Mouse (Mus musculus): ENCODE measurements at regions not wholly inside any gene's neighbourhood (a gene's known extent, or its start where the extent isn't known, plus 50 kb on each side); places are given as distances from the start of the nearest gene placed in this dataset.

DNA sequence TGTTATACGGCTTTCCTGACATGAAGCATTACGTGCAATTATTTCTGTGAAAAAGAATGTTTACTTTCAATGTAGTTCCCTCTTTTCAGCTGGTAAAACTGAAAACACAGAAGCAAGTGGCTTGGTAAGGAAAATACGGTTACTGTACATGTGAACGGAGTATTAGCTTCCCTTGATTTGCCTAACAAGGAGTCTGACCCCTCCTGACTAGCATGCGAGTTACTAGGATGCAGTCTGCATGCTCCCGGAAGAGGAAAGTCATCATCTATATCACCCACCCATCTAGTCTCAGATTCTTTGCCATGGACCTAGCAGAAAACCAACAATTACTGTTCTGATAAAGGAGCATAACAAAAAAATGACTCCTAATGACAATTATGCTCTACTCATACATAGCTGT, 611.5 kb downstream of the Slc22a22 start:
- Histone ChIP-seq H3K9me3 (ENCODE audit: control insufficient read depth, insufficient read depth, low read depth, low read length) (no peaks in the 10 kb centered on the region), H3K4me1 (ENCODE audit: control insufficient read depth in 2 of 2, insufficient read depth in 2 of 2, low read length in 2 of 2, poor library complexity in 1 of 2) (no peaks in the 10 kb centered on the region), H3K9ac (ENCODE audit: insufficient read depth, low read depth, low read length, poor library complexity, severe bottlenecking) (no peak overlapping the region), H3K36me3 (ENCODE audit: control insufficient read depth, insufficient read depth, low read length, poor library complexity, severe bottlenecking) (no peaks in the 10 kb centered on the region), H3K27ac (ENCODE audit: insufficient read depth, low read depth, low read length, poor library complexity, severe bottlenecking) (no peak overlapping the region), H3K4me3 (ENCODE audit: insufficient read depth in 1 of 2, low read depth in 1 of 2, low read length in 2 of 2, poor library complexity in 1 of 2, severe bottlenecking in 1 of 2) (no peak overlapping the region)
- no peak for DNase-seq (ENCODE audit: low read depth, low spot score)
- TF ChIP-seq ZC3H11A (IDR thresholded peaks at IDR 0.05; ENCODE audit: borderline replicate concordance, low read depth, low read length), result no peak
- no peak for TF ChIP-seq HCFC1 (IDR thresholded peaks at IDR 0.05; ENCODE audit: borderline replicate concordance, insufficient read depth, low read length)
- no peak for TF ChIP-seq MAFK (IDR thresholded peaks at IDR 0.05; ENCODE audit: insufficient read depth, low read depth, low read length)
- TF ChIP-seq CHD2 (IDR thresholded peaks at IDR 0.05; ENCODE audit: low read depth, low read length), result no peak
- no peak for TF ChIP-seq ZNF384 (IDR thresholded peaks at IDR 0.05; ENCODE audit: low read depth, low read length)
- in situ Hi-C loops (cut with MboI; ENCODE audit: low sequenced_read_pairs in 2 of 2, unreplicated experiment in 2 of 2), result loop anchor here in 1 of 2 experiments (25.0 kb wide), 1 partner anchor 529 kb away; no protein-coding TSS in a partner anchor

DNA sequence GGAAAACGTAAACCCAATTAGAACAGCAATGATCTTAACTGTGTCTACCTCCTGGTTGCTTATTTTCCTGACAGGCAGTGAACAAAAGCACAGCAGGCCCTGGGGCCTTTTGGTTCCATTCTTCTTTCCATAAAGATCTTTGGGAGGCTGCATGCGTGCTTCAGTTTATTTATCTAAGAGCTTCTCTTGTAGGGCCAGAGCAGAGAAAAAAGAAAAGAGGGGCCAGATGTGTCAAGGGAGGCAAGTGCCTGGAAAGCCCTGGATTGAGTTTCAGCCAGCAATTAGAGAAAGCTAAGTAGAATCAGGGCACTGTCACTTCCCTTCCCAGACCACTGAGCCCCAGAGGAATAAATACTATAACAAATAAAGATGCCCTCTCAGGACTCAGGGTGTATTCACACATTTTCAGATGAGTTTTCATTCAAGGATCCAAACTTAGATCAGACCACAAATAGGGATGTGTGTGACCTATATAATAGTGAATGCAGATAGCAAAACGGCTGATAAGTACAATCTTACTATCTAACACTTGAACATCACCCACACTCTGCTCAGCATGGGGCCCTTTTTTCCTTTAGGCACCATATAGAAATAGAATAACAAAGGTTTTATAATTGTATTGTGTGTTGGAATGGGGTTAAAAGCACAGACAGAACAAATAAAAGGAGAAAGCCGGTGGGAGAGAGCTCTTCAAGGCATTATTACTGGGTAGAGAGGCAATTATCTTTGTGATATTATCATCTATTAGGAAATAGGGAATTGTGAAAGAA, 612.2 kb downstream of the Slc22a22 start:
- Histone ChIP-seq H3K27ac (ENCODE audit: insufficient read depth, low read depth, low read length, poor library complexity, severe bottlenecking) (no peak overlapping the region), H3K4me1 (ENCODE audit: control insufficient read depth in 2 of 2, insufficient read depth in 2 of 2, low read length in 2 of 2, poor library complexity in 1 of 2) (no peaks in the 10 kb centered on the region), H3K9ac (ENCODE audit: insufficient read depth, low read depth, low read length, poor library complexity, severe bottlenecking) (no peak overlapping the region), H3K4me3 (ENCODE audit: insufficient read depth in 1 of 2, low read depth in 1 of 2, low read length in 2 of 2, poor library complexity in 1 of 2, severe bottlenecking in 1 of 2) (no peak overlapping the region), H3K9me3 (ENCODE audit: control insufficient read depth, insufficient read depth, low read depth, low read length) (no peaks in the 10 kb centered on the region), H3K36me3 (ENCODE audit: control insufficient read depth, insufficient read depth, low read length, poor library complexity, severe bottlenecking) (no peaks in the 10 kb centered on the region)
- in situ Hi-C loops (cut with MboI; ENCODE audit: low sequenced_read_pairs in 2 of 2, unreplicated experiment in 2 of 2), result loop anchor here in 1 of 2 experiments (25.0 kb wide), 1 partner anchor 528 kb away; no protein-coding TSS in a partner anchor
- no peak for DNase-seq (ENCODE audit: low read depth, low spot score)
- TF ChIP-seq CHD2 (IDR thresholded peaks at IDR 0.05; ENCODE audit: low read depth, low read length) (no peak), ZNF384 (IDR thresholded peaks at IDR 0.05; ENCODE audit: low read depth, low read length) (no peak), ZC3H11A (IDR thresholded peaks at IDR 0.05; ENCODE audit: borderline replicate concordance, low read depth, low read length) (no peak), MAFK (IDR thresholded peaks at IDR 0.05; ENCODE audit: insufficient read depth, low read depth, low read length) (no peak), HCFC1 (IDR thresholded peaks at IDR 0.05; ENCODE audit: borderline replicate concordance, insufficient read depth, low read length) (no peak)

DNA sequence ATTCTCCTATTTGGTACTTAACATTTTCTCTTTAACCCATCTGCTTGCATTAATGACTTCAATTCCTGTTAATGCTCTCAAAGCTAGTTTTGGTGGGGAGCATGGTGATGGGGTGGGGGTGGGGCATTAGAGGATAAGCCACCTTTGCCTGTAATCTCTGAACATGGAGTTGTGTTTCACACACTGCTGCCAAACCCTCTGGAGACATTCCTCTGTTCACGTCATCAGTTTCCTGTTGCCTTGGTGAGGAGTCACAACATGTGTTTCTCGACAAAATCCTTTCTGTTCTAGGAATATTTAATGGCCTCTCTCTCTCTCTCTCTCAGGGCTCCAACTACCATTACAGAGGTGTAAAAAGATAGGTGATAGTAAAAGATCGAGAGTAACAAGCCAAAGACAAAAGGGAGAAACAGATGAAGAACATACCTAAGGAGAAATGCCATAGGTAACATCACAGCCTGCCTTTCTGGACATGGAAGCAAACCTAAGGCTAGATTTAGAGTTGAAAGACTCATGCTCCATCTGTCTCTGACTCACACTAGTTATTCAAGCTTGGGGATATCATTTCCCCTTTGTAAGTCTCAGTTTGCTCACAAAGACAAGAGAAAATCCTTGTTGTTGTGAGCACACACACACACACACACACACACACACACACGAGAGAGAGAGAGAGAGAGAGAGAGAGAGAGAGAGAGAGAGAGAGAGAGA, 618.6 kb downstream of the Slc22a22 start:
- Histone ChIP-seq H3K9ac (ENCODE audit: insufficient read depth, low read depth, low read length, poor library complexity, severe bottlenecking) (no peak overlapping the region), H3K4me3 (ENCODE audit: insufficient read depth in 1 of 2, low read depth in 1 of 2, low read length in 2 of 2, poor library complexity in 1 of 2, severe bottlenecking in 1 of 2) (no peak overlapping the region), H3K36me3 (ENCODE audit: control insufficient read depth, insufficient read depth, low read length, poor library complexity, severe bottlenecking) (no peaks in the 10 kb centered on the region), H3K27ac (ENCODE audit: insufficient read depth, low read depth, low read length, poor library complexity, severe bottlenecking) (no peak overlapping the region), H3K9me3 (ENCODE audit: control insufficient read depth, insufficient read depth, low read depth, low read length) (no peaks in the 10 kb centered on the region), H3K4me1 (ENCODE audit: control insufficient read depth in 2 of 2, insufficient read depth in 2 of 2, low read length in 2 of 2, poor library complexity in 1 of 2) (no peaks in the 10 kb centered on the region)
- in situ Hi-C loops (cut with MboI; ENCODE audit: low sequenced_read_pairs in 2 of 2, unreplicated experiment in 2 of 2), result loop anchor here in 1 of 2 experiments (25.0 kb wide), 1 partner anchor 521 kb away; no protein-coding TSS in a partner anchor
- DNase-seq (ENCODE audit: low read depth, low spot score), result no peak
- TF ChIP-seq ZNF384 (IDR thresholded peaks at IDR 0.05; ENCODE audit: low read depth, low read length) (no peak), ZC3H11A (IDR thresholded peaks at IDR 0.05; ENCODE audit: borderline replicate concordance, low read depth, low read length) (no peak), HCFC1 (IDR thresholded peaks at IDR 0.05; ENCODE audit: borderline replicate concordance, insufficient read depth, low read length) (no peak), MAFK (IDR thresholded peaks at IDR 0.05; ENCODE audit: insufficient read depth, low read depth, low read length) (no peak), CHD2 (IDR thresholded peaks at IDR 0.05; ENCODE audit: low read depth, low read length) (no peak)

DNA sequence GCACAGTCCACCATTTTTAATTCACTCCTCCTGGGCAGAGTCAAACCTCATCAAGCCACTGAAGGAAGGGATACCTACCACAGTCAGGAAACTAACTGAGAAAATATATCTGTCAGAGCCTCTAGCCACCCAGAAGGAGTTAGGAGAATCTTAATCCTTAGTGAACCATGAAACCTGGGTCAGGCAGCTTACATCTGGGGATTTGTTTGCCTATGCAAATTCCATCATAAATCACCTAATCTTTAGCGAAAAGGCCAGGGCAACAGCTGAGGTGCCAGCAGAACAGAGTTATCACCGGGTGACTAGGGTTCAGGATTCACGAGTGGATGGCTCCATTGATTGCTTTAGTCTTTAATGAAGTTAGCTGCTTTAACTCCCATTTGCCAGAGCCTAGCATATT, 619.3 kb downstream of the Slc22a22 start:
- Histone ChIP-seq H3K27ac (ENCODE audit: insufficient read depth, low read depth, low read length, poor library complexity, severe bottlenecking) (no peak overlapping the region), H3K36me3 (ENCODE audit: control insufficient read depth, insufficient read depth, low read length, poor library complexity, severe bottlenecking) (no peaks in the 10 kb centered on the region), H3K9me3 (ENCODE audit: control insufficient read depth, insufficient read depth, low read depth, low read length) (no peaks in the 10 kb centered on the region), H3K4me1 (ENCODE audit: control insufficient read depth in 2 of 2, insufficient read depth in 2 of 2, low read length in 2 of 2, poor library complexity in 1 of 2) (no peaks in the 10 kb centered on the region), H3K9ac (ENCODE audit: insufficient read depth, low read depth, low read length, poor library complexity, severe bottlenecking) (no peak overlapping the region), H3K4me3 (ENCODE audit: insufficient read depth in 1 of 2, low read depth in 1 of 2, low read length in 2 of 2, poor library complexity in 1 of 2, severe bottlenecking in 1 of 2) (no peak overlapping the region)
- in situ Hi-C loops (cut with MboI; ENCODE audit: low sequenced_read_pairs in 2 of 2, unreplicated experiment in 2 of 2), result loop anchor here in 1 of 2 experiments (25.0 kb wide), 1 partner anchor 521 kb away; no protein-coding TSS in a partner anchor
- no peak for TF ChIP-seq ZNF384 (IDR thresholded peaks at IDR 0.05; ENCODE audit: low read depth, low read length)
- no peak for TF ChIP-seq CHD2 (IDR thresholded peaks at IDR 0.05; ENCODE audit: low read depth, low read length)
- TF ChIP-seq MAFK (IDR thresholded peaks at IDR 0.05; ENCODE audit: insufficient read depth, low read depth, low read length), result no peak
- no peak for TF ChIP-seq ZC3H11A (IDR thresholded peaks at IDR 0.05; ENCODE audit: borderline replicate concordance, low read depth, low read length)
- no peak for TF ChIP-seq HCFC1 (IDR thresholded peaks at IDR 0.05; ENCODE audit: borderline replicate concordance, insufficient read depth, low read length)
- DNase-seq (ENCODE audit: low read depth, low spot score), result no peak

Data from ES-E14 (cell line).